Mouse (Mus musculus): Measurements from ENCODE around the gene Spint5. TPM values are rescaled to one million over a fixed set of nuclear protein-coding genes. Genes with fewer than 3 reads are reported as not detected.

The Spint5 gene
- polyA plus RNA-seq, 2 experiments = not detected

DNA sequence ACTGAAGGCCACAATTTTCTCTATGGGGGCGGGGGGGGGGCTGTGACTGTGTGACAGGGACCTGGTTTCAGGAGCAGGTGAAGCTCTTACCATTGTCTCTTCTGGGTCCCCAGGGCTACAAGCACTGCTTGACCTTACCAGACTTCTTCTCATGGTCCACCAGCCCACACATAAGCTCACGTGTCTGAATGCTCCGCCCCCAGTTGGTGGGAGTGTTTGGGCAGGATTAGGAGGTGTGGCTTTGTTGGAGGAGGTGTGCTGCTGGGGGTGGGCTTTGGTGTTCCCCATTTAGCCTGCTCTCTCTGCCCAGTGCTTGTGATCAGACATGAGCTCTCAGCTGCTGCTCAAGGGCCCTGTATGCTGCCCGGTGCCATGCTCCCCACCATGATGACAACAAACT lies 8.2 kb downstream of the Spint5 start:
- Histone ChIP-seq H3K4me1 (replicated peaks; ENCODE audit: control insufficient read depth in 2 of 2, insufficient read depth in 2 of 2, low read length in 1 of 2) (no peaks in the 10 kb centered on the region), H3K36me3 (replicated peaks; ENCODE audit: control insufficient read depth, insufficient read depth, low read depth) (no peaks in the 10 kb centered on the region), H3K4me3 (ENCODE audit: insufficient read depth in 1 of 2, low read depth in 2 of 2, low read length in 2 of 2) (no peak overlapping the region), H3K27me3 (ENCODE audit: control insufficient read depth, insufficient read depth, low read length) (no peaks in the 10 kb centered on the region), H3K9ac (replicated peaks) (no peak overlapping the region), H3K4me2 (ENCODE audit: low read depth) (no peak overlapping the region), H3K9me3 (ENCODE audit: control insufficient read depth, low read length) (no peaks in the 10 kb centered on the region), H3K27ac (no peak overlapping the region)
- DNase-seq (ENCODE audit: low read depth in 3 of 3, low spot score in 3 of 3) = no peak
- 54% methylated on average over 4 of the region's 4 CpGs for WGBS (ENCODE audit: insufficient replicate concordance)
- ATAC-seq (ENCODE audit: insufficient read depth) = no peak
- TF ChIP-seq CTCF (IDR thresholded peaks at IDR 0.05; ENCODE audit: low read depth) (no peak), EP300 (IDR thresholded peaks at IDR 0.05; ENCODE audit: low read depth) (no peak)

DNA sequence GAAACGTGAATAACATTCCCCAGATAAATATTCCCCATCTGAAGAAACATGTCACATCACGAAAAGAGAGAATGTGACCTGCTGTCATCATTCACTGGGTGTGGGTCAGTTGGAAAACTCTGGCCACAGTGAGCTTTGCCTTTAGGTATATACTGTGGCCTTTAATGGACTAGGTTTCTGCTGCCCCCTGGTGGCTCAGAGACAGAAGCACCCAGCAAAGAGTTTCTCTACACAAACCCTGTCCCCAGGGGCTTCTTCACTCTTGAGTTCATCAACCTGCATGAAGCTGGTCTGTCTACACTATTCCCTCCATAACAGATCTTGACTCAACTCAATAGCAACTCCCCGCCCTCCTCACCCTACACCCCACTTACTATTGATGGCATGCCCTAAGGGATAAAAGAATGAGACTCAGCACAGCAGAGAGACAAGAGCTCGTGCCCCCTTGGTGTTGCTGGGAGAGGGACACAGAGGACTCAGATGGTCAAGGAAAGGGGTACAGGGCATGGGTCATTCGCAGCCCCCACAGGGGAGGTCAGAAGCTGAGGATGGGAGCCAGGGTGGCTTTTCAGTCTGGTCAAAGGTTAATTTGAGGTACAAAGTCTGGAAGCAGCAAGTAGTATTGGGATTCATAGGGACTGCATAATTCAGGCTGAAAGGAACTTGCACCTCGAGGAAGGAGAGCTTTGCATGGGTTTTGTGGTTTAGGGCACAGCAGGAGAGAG lies 11.0 kb downstream of the Spint5 start:
- WGBS (ENCODE audit: insufficient replicate concordance) = 15% methylated on average over 6 of the region's 6 CpGs

DNA sequence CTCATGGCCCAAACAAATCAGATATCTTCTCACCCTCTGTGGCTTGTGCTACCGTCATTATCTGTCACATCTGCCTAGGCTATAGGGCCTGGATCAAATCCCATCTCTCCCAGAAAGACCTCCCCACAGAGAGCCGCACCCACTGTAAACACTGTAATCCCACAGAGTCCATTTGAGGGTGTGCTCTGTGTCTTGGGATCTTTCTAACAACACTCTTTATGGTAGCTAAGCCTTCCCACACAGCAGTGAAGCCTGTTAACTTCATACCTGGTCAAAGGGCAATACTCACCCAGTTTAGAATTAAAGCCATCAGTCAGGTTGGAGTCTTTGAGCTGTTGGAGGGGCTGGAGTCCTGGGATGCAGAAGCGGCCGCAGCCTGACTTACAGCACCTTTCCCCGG lies 16.6 kb downstream of the Spint5 start:
- WGBS (ENCODE audit: insufficient replicate concordance) = 66% methylated on average over 5 of the region's 5 CpGs
- no peak overlapping the region for H3K27ac ChIP-seq
- DNase-seq (ENCODE audit: low read depth in 3 of 3, low spot score in 3 of 3) = no peak
- no peak overlapping the region for H3K4me2 ChIP-seq (ENCODE audit: low read depth)
- H3K9me3 ChIP-seq (ENCODE audit: control insufficient read depth, low read length) = no peaks in the 10 kb centered on the region
- H3K36me3 ChIP-seq (replicated peaks; ENCODE audit: control insufficient read depth, insufficient read depth, low read depth) = no peaks in the 10 kb centered on the region
- no peak overlapping the region for H3K4me3 ChIP-seq (ENCODE audit: insufficient read depth in 1 of 2, low read depth in 2 of 2, low read length in 2 of 2)
- H3K27me3 ChIP-seq (ENCODE audit: control insufficient read depth, insufficient read depth, low read length) = no peaks in the 10 kb centered on the region; the same call in 1 of the 2 replicates
- no peak for ATAC-seq (ENCODE audit: insufficient read depth)
- 0 out of 4 replicates have a peak, but pooled peaks cover 0 to 3% of the 10 kb centered on the region in 2 experiments for H3K4me1 ChIP-seq (replicated peaks; ENCODE audit: control insufficient read depth in 2 of 2, insufficient read depth in 2 of 2, low read length in 1 of 2)
- H3K9ac ChIP-seq (replicated peaks) = no peak overlapping the region
- TF ChIP-seq CTCF (IDR thresholded peaks at IDR 0.05; ENCODE audit: low read depth) = no peak
- TF ChIP-seq EP300 (IDR thresholded peaks at IDR 0.05; ENCODE audit: low read depth) = no peak

More for the DNA sequence above, 11.0 kb downstream of the Spint5 start:
- no peaks in the 10 kb centered on the region for H3K9me3 ChIP-seq (ENCODE audit: control insufficient read depth, low read length)
- H3K27ac ChIP-seq = no peak overlapping the region
- DNase-seq (ENCODE audit: low read depth in 3 of 3, low spot score in 3 of 3) = peak in 2 of 3 experiments; percentile 35 to 47
- no peak overlapping the region for H3K4me2 ChIP-seq (ENCODE audit: low read depth)
- H3K27me3 ChIP-seq (ENCODE audit: control insufficient read depth, insufficient read depth, low read length) = no peaks in the 10 kb centered on the region
- no peak overlapping the region for H3K9ac ChIP-seq (replicated peaks)
- peak; percentile 58; the same call in 1 of the 2 replicates for ATAC-seq (ENCODE audit: insufficient read depth)
- TF ChIP-seq EP300 (IDR thresholded peaks at IDR 0.05; ENCODE audit: low read depth) (no peak), CTCF (IDR thresholded peaks at IDR 0.05; ENCODE audit: low read depth) (peak; percentile 86)
- H3K4me3 ChIP-seq (ENCODE audit: insufficient read depth in 1 of 2, low read depth in 2 of 2, low read length in 2 of 2) = no peak overlapping the region
- H3K36me3 ChIP-seq (replicated peaks; ENCODE audit: control insufficient read depth, insufficient read depth, low read depth) = no peaks in the 10 kb centered on the region
- no peaks in the 10 kb centered on the region for H3K4me1 ChIP-seq (replicated peaks; ENCODE audit: control insufficient read depth in 2 of 2, insufficient read depth in 2 of 2, low read length in 1 of 2)

DNA sequence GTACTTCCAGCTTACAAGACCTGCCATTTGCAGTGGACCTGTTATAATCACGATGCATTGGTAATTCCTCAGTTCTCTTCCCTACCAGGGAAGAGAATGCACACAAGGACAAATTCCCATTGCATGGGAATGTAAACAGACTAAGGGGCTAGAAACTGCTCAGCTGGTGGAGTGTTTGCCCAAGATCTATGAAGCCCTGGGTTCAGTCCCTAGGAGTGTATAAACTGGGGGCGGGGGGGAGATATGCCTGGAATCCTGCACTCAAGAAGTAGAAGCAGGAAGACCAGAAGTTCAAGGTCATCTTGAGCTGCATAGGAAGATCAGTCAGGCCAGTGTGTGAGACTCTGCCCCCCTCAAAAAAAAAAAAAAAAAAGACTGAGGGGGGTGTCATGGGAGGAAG lies 18.2 kb downstream of the Spint5 start:
- no peak for ATAC-seq (ENCODE audit: insufficient read depth)
- TF ChIP-seq EP300 (IDR thresholded peaks at IDR 0.05; ENCODE audit: low read depth) = no peak
- TF ChIP-seq CTCF (IDR thresholded peaks at IDR 0.05; ENCODE audit: low read depth) = no peak
- WGBS (ENCODE audit: insufficient replicate concordance) = 66% methylated on average over 2 of the region's 2 CpGs
- H3K4me3 ChIP-seq (ENCODE audit: insufficient read depth in 1 of 2, low read depth in 2 of 2, low read length in 2 of 2) = no peak overlapping the region
- no peaks in the 10 kb centered on the region for H3K36me3 ChIP-seq (replicated peaks; ENCODE audit: control insufficient read depth, insufficient read depth, low read depth)
- no peak for DNase-seq (ENCODE audit: low read depth in 3 of 3, low spot score in 3 of 3)
- H3K4me2 ChIP-seq (ENCODE audit: low read depth) = no peak overlapping the region
- 0 out of 4 replicates have a peak, but pooled peaks cover 0 to 3% of the 10 kb centered on the region in 2 experiments for H3K4me1 ChIP-seq (replicated peaks; ENCODE audit: control insufficient read depth in 2 of 2, insufficient read depth in 2 of 2, low read length in 1 of 2)
- no peak overlapping the region for H3K9ac ChIP-seq (replicated peaks)
- H3K27ac ChIP-seq = no peak overlapping the region
- no peaks in the 10 kb centered on the region; the same call in 1 of the 2 replicates for H3K27me3 ChIP-seq (ENCODE audit: control insufficient read depth, insufficient read depth, low read length)
- H3K9me3 ChIP-seq (ENCODE audit: control insufficient read depth, low read length) = no peaks in the 10 kb centered on the region

DNA sequence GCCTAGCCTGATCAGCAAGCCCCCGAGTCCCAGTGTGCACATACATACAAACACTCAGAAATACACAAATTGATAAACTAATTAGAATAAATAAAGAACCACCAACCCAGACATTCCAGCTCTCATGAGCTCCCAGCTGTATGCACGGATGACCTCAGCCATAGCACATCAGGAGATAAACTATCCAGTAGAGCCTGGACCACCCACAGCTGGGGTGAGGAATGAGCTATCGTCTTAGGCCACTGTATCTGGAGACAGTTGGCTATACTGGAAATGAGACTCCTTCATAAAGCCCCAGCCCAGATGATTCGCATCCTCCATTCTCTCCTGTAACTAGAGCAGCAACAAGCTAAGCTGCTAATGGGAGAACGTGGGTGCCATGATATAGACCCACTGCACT lies 19.7 kb downstream of the Spint5 start:
- Histone ChIP-seq H3K27me3 (ENCODE audit: control insufficient read depth, insufficient read depth, low read length) (no peaks in the 10 kb centered on the region; the same call in 1 of the 2 replicates), H3K9ac (replicated peaks) (no peak overlapping the region), H3K4me3 (ENCODE audit: insufficient read depth in 1 of 2, low read depth in 2 of 2, low read length in 2 of 2) (no peak overlapping the region), H3K9me3 (ENCODE audit: control insufficient read depth, low read length) (no peaks in the 10 kb centered on the region), H3K4me1 (replicated peaks; ENCODE audit: control insufficient read depth in 2 of 2, insufficient read depth in 2 of 2, low read length in 1 of 2) (0 out of 4 replicates have a peak, but pooled peaks cover 0 to 3% of the 10 kb centered on the region in 2 experiments), H3K36me3 (replicated peaks; ENCODE audit: control insufficient read depth, insufficient read depth, low read depth) (no peaks in the 10 kb centered on the region), H3K27ac (no peak overlapping the region), H3K4me2 (ENCODE audit: low read depth) (no peak overlapping the region)
- 59% methylated on average over 5 of the region's 5 CpGs for WGBS (ENCODE audit: insufficient replicate concordance)
- TF ChIP-seq CTCF (IDR thresholded peaks at IDR 0.05; ENCODE audit: low read depth) (no peak), EP300 (IDR thresholded peaks at IDR 0.05; ENCODE audit: low read depth) (no peak)
- DNase-seq (ENCODE audit: low read depth in 3 of 3, low spot score in 3 of 3) (no peak), ATAC-seq (ENCODE audit: insufficient read depth) (no peak)
